Mouse (Mus musculus) adrenal gland, adult 8-10 months (tissue): ENCODE data around the gene Dnajc11. TPM values are rescaled to one million over a fixed set of nuclear protein-coding genes. Genes with fewer than 3 reads are reported as not detected.

Experiments used
- DNase-seq: peaks from one replicate; pipeline ENCODE4 v3.0.0; 2022
- total RNA-seq, 4 experiments: library from RNA; stranded (reverse); gene quantifications; 2 replicates each; pipeline ENCODE4 v1.2.4; 2022

Dnajc11 gene
- total RNA-seq, 4 experiments from 2014 or later = 84.6 to 116 (median 104) TPM

GRCm38 (mm10) chr4:151932576-151933504 is 651 bp upstream of the Dnajc11 start:
- DNase-seq = no peak

DNA sequence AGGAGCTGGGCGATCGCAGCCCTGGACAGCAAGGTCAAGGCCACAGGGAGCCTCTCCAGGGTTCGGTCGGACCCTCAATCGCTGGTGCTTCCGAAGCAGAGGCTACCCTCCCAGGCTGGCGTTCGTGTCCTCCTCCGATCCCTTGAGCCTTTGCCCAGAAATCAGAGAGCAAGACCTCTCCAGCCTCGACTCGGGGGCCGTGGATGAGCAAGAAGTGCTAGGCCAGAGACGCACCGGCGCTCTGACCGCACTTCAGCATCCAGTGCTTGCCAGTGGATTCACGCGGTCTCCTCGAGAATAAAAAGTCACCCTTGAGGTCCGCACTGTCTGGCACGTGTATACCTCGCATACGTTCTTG is 703 bp downstream of the Dnajc11 start:
- peak; percentile 22 for DNase-seq

GRCm38 (mm10) chr4:151937441-151937840 is 4.0 kb downstream of the Dnajc11 start:
- no peak for DNase-seq

- no peak for DNase-seq
Measured at GRCm38 (mm10) chr4:151938089-151938488, 4.6 kb downstream of the Dnajc11 start.

DNA sequence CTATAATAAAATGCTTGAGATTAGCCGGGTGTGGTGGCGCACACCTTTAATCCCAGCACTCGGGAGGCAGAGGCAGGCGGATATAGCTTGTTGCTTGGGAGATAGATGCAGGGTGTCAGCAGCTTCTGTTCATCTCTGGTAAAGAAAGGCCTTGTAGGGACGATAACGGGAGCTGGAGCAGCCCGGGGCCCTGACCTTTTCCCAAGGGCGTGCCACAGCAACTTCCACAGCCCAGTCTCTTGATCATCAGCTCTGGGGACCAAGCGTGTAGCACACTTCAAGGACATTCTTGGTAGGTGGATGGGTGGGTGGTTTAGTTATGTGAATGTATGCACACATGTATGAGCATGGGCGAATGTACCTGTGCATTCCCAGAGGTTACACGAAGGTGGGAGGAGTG is 12.7 kb downstream of the Dnajc11 start:
- peak; percentile 42 for DNase-seq

DNA sequence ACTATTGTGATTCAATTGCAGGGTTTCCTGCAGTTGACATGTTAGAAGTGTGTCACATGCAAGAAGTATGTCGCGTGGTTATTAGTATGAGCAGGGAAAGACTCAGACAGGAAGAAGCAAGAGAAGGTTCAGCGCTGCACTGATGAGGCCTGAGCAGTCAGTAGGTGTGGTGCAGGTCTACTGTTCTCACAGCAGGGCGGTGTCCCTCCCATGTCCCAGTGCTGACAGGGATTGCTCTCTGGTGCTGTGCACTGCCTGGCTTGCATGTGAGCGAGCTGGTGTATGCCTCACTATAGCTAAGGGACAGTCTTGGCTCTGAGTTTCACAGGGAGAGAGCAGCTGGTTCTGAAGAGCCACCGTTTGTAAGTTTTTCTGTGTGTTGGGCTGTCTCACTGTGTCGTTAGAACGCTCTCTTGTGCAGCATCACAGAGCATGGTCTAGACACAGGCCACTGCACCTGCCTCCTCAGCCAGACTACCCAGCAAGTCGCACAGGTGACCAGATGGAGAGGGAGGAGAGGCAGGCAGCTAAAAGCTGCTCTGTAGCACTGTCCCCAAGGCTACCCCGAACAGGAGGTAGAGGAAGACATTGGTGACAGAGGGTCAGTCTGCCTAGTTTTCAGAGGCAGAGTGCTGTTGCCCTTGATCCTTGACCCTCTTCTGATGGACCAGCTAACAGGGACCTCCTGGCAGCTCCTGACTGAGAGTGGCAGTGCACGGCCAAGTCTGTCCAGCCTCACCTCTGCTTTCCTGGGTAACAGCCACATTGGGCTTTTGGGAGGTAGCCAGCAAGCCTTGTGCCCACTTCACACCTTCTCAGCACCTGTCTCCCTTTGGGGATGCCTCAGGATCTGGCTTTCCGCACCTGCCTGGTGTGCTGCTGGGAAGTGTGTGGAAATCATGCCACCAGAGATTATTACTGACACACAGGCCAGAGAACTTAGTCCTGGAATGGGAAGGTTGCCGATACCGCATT is 15.3 kb downstream of the Dnajc11 start:
- no peak for DNase-seq

DNA sequence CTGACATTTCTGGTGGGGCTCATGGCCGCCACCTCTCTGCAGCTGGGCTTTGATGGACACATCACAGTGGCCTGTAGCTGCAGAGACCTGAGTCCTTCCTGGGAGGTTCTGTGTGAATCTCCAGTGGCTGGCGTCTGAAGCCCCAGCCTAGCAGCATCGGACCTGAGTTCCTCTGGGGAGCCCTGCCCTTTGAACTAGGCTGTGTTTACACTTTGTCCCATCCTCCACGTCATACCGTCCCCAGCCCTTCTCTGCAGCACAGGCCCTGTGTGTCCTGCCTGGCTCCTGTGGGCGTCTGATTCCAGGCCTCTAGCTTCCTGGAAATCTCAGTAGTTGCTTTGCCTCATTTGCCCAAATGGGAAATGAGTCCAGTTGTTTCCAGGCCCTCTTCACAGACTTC is 19.7 kb downstream of the Dnajc11 start:
- DNase-seq = no peak

DNA sequence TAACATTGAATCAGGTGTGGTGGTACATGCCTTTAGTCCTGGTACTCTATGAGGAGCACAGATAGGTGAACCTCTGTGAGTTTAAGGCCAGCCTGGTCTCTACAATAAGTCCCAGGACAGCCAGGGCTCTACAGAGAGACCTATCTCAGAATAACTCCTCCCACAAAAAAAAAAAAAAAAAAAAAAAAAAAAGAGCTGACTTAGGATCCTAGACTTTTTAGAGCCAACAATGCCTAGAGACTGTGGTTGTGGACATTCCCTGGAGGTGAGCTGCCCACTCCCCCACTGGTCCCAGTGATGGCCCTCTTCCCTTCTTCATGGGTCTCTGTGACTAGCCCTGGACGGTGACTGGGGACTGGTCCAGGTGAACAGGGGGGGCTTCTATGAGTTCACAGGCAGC is 22.3 kb downstream of the Dnajc11 start:
- DNase-seq = no peak

- DNase-seq = no peak
Measured at GRCm38 (mm10) chr4:151957584-151958315, 24.3 kb downstream of the Dnajc11 start.

DNA sequence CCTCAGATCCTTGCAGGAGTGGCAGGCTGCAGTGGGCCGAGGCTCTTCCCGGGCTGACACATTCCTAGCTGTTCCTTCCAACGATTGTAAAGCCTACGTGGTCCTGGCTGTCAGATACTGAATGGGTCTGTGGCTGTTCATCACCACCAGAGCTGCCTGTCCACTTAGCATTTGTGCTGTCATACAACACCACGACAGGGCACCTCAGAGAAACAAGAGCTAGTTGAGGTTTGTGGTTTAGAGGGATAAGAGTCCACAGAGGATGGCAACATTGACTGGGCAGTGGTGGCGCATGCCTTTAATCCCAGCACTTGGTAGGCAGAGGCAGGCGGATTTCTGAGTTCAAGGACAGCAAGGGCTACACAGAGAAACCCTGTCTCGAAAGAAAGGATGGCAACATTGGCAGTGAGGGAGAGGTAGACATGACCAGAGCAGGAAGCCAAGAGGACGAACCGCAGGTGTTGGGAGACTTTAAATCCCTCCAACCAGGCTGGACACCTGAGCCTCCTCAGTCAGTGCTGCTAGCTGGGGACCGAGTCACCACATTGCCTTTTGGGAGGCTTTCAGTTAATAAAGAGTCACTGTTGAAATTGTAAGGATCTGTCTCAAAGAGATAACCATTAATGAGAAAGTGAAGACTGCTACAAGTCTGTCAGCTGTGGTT is 26.5 kb downstream of the Dnajc11 start:
- no peak for DNase-seq

GRCm38 (mm10) chr4:151960513-151960854 is 27.0 kb downstream of the Dnajc11 start:
- DNase-seq = no peak

- DNase-seq = no peak
Measured at GRCm38 (mm10) chr4:151962817-151963216, 29.3 kb downstream of the Dnajc11 start.

DNA sequence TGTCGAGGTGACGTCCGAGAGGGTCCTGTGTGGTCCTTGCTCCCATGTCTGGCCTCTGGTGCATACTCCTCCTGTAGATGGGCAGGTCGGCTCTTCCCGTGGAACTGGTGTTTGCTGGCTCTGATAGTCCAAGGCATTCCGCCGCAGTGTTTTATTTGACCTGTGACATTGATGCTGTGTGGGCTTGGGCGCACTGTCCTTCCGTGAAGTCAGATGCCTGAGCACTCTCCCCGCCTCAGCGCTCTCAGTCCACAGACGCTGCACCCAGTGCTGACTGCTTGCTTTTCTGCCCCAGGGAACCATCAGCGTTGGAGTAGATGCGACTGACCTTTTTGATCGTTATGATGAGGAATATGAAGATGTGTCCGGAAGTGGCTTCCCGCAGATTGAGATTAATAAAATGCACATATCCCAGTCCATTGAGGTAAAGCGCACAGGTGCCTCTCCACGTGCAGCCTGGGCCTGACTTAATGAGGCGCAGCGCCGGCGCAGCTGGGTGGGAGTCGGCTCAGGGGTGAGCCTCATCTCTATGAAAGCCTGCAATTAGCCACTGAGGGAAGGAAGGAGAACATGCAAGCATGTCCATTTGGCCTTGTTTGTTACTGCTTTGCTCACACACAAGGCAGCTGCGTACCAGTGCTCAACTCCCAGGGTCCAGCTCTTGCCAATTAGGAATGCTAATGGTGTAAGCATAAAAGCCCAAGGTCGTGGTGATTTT is 34.9 kb downstream of the Dnajc11 start:
- no peak for DNase-seq

DNA sequence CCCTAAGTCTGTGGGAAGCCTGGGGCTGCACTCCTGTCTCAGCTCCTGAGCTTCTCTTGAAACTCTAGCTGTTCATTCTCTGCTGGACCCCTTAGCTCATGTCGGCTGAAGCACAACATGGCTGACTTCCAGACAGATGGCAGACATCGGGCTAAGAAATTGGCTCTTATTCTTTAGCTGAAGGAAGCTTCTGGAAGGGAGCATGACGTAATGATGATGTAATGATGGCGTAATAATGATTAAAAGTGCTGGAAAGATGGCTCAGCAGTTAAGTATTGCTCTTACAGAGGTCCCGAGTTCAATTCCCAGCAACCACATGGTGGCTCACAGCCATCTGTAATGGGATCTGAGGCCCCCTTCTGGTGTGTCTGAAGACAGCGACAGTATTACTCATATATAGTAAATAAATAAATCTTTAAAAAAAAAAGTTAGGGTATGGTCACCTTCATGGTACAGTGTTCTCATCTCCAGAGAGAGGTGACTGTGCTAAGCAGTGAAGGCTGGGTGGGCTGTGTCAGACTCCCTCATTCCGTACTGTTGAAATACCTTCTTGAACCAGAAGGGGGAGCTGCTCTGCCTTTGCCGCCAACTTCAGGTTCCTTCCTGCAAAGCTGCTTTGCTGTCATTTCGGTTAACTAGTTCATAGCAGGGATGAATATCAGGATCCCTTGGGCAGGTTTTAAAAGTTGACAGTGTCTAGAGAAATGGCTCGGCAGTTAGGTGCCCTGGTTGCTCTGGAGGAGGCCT is 38.9 kb downstream of the Dnajc11 start:
- DNase-seq = no peak

DNA sequence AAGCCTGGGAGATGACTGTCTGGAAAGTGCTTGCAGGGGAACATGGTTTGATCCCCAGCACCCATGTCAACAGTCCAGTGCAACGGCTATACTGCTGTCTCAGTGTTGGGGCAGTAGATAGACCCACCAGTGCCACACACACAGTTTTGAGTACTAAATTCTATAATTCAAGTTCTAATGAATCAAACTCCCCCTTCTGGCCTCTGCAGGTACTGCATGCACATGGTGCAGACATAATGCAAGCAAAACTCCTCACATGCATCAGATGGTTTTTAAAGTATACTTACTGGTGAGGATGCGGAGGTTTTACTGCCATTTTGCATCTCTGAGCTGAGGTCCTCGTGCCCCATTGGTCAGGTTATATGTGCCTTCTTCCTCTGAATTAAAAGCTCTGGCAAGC is 42.0 kb downstream of the Dnajc11 start:
- no peak for DNase-seq

DNA sequence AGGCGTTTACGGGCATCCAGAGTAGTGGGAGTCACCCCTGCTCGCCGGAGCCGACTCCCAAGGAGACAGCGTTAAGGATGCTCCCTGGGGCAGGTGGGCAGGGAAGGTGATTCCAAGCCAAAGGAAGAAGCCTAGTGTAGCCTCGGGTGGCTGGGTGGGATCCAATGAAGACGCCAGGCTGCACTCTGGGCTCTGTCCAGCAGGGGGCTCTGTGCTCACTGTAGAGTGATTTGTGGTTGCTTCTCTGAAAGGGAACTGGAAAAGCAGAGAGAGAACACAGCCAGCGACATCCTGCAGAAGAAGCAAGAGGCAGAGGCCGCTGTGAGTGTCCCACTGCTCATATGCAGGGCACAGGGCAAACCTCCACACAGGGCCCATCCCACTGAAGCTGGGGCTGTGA is 44.3 kb downstream of the Dnajc11 start:
- peak; percentile 58 for DNase-seq

GRCm38 (mm10) chr4:151980699-151981098 is 47.2 kb downstream of the Dnajc11 start:
- no peak for DNase-seq

DNA sequence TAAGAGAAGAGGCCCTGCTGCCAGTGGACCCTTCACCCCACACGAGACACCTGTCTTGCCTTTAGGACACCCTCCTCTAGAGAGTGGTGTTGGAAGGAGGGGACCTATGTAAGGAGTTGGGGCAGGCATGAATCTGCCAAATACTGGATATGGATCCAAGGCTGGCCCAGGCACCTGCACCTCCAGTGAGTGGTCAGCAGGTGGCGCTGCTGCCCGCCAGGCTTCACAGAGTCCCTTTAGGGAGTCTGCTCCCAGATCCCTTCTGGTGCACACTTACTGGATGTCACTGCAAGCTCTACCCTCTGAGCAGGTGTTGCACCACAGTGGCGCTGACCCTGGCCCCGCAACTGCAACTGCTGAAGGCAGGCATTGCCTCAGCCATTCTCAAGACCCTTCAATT is 47.9 kb downstream of the Dnajc11 start:
- DNase-seq = peak; percentile 70

DNA sequence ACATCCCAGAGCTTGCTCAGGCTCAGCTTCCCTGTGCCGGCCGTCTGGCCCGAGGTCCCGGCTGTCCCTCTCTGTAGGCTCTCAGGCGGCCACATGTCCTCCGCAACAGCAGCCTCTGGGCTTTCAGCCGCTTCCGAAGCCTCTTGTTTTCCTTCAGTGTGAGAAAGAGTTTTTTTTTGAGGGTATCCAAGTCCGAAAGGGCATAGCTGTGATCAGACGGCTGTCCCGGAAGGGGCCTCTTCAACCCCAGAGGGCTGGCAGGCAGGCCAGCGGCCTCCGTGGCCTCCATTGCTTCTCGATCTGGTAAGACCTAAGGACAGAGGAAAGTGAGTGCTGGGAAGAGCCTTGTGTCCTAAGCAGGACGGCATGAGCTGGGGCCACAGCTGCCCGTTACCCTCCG is 49.6 kb downstream of the Dnajc11 start:
- no peak for DNase-seq

- no peak for DNase-seq
Measured at GRCm38 (mm10) chr4:151983560-151983959, 50.1 kb downstream of the Dnajc11 start.

DNA sequence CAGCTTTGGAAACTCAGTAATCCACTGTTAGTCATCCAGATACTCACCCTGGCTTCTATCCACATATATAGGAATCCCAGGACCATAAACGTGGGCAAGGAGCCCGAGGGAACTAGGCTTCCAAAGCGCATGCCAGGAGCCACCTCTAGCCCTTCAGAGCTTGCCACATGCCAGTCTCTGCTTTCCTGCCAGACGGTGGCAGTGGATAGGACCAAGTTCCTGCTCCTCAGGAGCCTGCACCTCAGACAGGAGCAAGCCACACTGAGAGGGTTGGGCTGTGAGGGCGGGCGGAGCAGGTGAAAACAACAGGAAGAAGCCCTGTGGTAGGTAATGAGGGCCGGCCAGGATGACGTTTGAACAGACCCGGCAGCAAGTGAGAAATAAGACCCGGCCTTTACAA is 52.4 kb downstream of the Dnajc11 start:
- DNase-seq = no peak
